Mouse (Mus musculus) heart, embryonic 13.5 days (tissue): ENCODE measurements around the gene Stat2. TPM values are rescaled to one million over a fixed set of nuclear protein-coding genes. Genes with fewer than 3 reads are reported as not detected.
"Not testable (repeated sequence)": the region's sequence is repeated elsewhere in the genome, so short reads cannot be mapped to it uniquely, and the experiment has no call there.

Experiments
- ATAC-seq: fragments of 200-750 bp; cut with Nextera tagmentation; 2 replicates; pipeline ENCODE4 v1.8.0; 2017; ENCODE audit warnings: moderate TSS enrichment; ENCODE audit not compliant: insufficient number of reproducible peaks, low FRiP score, low TSS enrichment; ENCODE audit errors: extremely low read depth
- H3K27ac ChIP-seq: fragments of 300-500 bp; sonication (generic); replicated peaks from 2 replicates; pipeline ENCODE4 v1.5.1; 2015; ENCODE audit warnings: moderate library complexity, mild to moderate bottlenecking, inconsistent platforms
- H3K27me3 ChIP-seq: fragments of 300-500 bp; sonication (generic); replicated peaks from 2 replicates; pipeline ENCODE4 v1.6.1; 2015; ENCODE audit warnings: mild to moderate bottlenecking, inconsistent platforms
- H3K36me3 ChIP-seq: fragments of 300-500 bp; sonication (generic); 2 replicates; pipeline ENCODE4 v1.6.1; 2015; ENCODE audit warnings: mild to moderate bottlenecking, inconsistent platforms
- H3K4me1 ChIP-seq: fragments of 300-500 bp; sonication (generic); 2 replicates; pipeline ENCODE4 v1.6.1; 2015; ENCODE audit warnings: inconsistent platforms
- H3K4me2 ChIP-seq: fragments of 300-500 bp; sonication (generic); 2 replicates; pipeline ENCODE4 v1.6.1; 2015; ENCODE audit warnings: inconsistent platforms, mild to moderate bottlenecking, moderate library complexity
- H3K4me3 ChIP-seq: fragments of 300-500 bp; sonication (generic); 2 replicates; pipeline ENCODE4 v1.5.1; 2015; ENCODE audit warnings: moderate library complexity, mild to moderate bottlenecking, inconsistent platforms
- H3K9ac ChIP-seq: fragments of 300-500 bp; sonication (generic); 2 replicates; pipeline ENCODE4 v1.6.1; 2015; ENCODE audit warnings: inconsistent platforms, mild to moderate bottlenecking, moderate library complexity
- H3K9me3 ChIP-seq: fragments of 300-500 bp; sonication (generic); 2 replicates; pipeline ENCODE4 v1.6.1; 2016; ENCODE audit warnings: inconsistent platforms
- WGBS: fragments of 180-500 bp; shearing (Covaris S2); methylation state at CpG from one replicate; pipeline ENCODE4 v1.1.7; 2015; ENCODE audit warnings: mixed read lengths; 5-methylcytosine and 5-hydroxymethylcytosine counted together
- polyA plus RNA-seq: library from polyadenylated mRNA; unstranded; fragments of >200 nt; fragmentation: Nextera tagmentation; extraction: Ambion mirVana; gene quantifications from 2 replicates; pipeline ENCODE4 v1.2.1, GENCODE M21; 2015

Stat2 gene
- polyA plus RNA-seq, 1 experiment from 2014 or later, result 9.8 TPM

GRCm38 (mm10) chr10:128332358-128333249 is 62.2 kb downstream of the Stat2 start:
- ATAC-seq, result not testable (repeated sequence)
- WGBS, result 75% methylated on average over 6 of the region's 6 CpGs
- H3K36me3 ChIP-seq, result peaks cover 18% of the 10 kb centered on the region

GRCm38 (mm10) chr10:128335582-128335981 is 65.2 kb downstream of the Stat2 start:
- under 1% methylated on average over 4 of the region's 4 CpGs for WGBS
- Histone ChIP-seq H3K4me2 (no peak overlapping the region), H3K27ac (peak overlapping the region; percentile 98), H3K9me3 (no peaks in the 10 kb centered on the region), H3K27me3 (no peaks in the 10 kb centered on the region), H3K4me1 (peaks cover 40% of the 10 kb centered on the region), H3K36me3 (peaks cover 12% of the 10 kb centered on the region; the same call in 1 of the 2 replicates), H3K9ac (no peak overlapping the region), H3K4me3 (no peak overlapping the region)
- ATAC-seq, result no peak

More at GRCm38 (mm10) chr10:128332358-128333249, 62.2 kb downstream of the Stat2 start:
- H3K27ac ChIP-seq, H3K27me3 ChIP-seq, H3K9ac ChIP-seq, H3K9me3 ChIP-seq, H3K4me2 ChIP-seq, H3K4me3 ChIP-seq: not testable (repeated sequence)
- peaks cover 16% of the 10 kb centered on the region for H3K4me1 ChIP-seq

GRCm38 (mm10) chr10:128336195-128336594 is 65.8 kb downstream of the Stat2 start:
- Histone ChIP-seq H3K27ac (peak overlapping the region; percentile 98), H3K9me3 (no peaks in the 10 kb centered on the region), H3K4me2 (peak overlapping the region; percentile 83; the same call in 1 of the 2 replicates), H3K36me3 (peaks cover 17% of the 10 kb centered on the region; the same call in 1 of the 2 replicates), H3K4me3 (no peak overlapping the region), H3K27me3 (no peaks in the 10 kb centered on the region), H3K4me1 (peaks cover 46% of the 10 kb centered on the region), H3K9ac (no peak overlapping the region)
- 88% methylated on average over 3 of the region's 3 CpGs for WGBS
- ATAC-seq, result no peak

GRCm38 (mm10) chr10:128336597-128336996 is 66.2 kb downstream of the Stat2 start:
- Histone ChIP-seq H3K4me3 (peak overlapping the region; percentile 71), H3K9me3 (no peaks in the 10 kb centered on the region), H3K36me3 (peaks cover 18% of the 10 kb centered on the region; the same call in 1 of the 2 replicates), H3K27ac (peak overlapping the region; percentile 98), H3K27me3 (no peaks in the 10 kb centered on the region), H3K4me1 (peaks cover 50% of the 10 kb centered on the region), H3K9ac (peak overlapping the region; percentile 82), H3K4me2 (peak overlapping the region; percentile 83)
- WGBS, result 73% methylated on average over 3 of the region's 3 CpGs
- no peak for ATAC-seq

GRCm38 (mm10) chr10:128337306-128338181 is 67.2 kb downstream of the Stat2 start, which contains the start of gene Cs:
Cs (plus strand) TSS chr10:128337734.
- no peaks in the 10 kb centered on the region for H3K27me3 ChIP-seq
- under 1% methylated on average over 61 of the region's 61 CpGs for WGBS
- peak; percentile 97 for ATAC-seq
- peak within 1 kb of the TSS; percentile 83 for H3K4me2 ChIP-seq
- H3K4me1 ChIP-seq, result peaks cover 58% of the 10 kb centered on the region
- peak within 1 kb of the TSS; percentile 71 for H3K4me3 ChIP-seq
- H3K27ac ChIP-seq, result peak within 1 kb of the TSS; percentile 98
- no peaks in the 10 kb centered on the region for H3K9me3 ChIP-seq
- peak within 1 kb of the TSS; percentile 96 for H3K9ac ChIP-seq
- H3K36me3 ChIP-seq, result peaks cover 18% of the 10 kb centered on the region; the same call in 1 of the 2 replicates

GRCm38 (mm10) chr10:128338415-128338814 is 68.1 kb downstream of the Stat2 start:
- Histone ChIP-seq H3K9me3 (no peaks in the 10 kb centered on the region), H3K27me3 (no peaks in the 10 kb centered on the region), H3K9ac (peak overlapping the region; percentile 96), H3K4me2 (peak overlapping the region; percentile 83), H3K36me3 (peaks cover 18% of the 10 kb centered on the region; the same call in 1 of the 2 replicates), H3K4me1 (peaks cover 66% of the 10 kb centered on the region), H3K4me3 (peak overlapping the region; percentile 71), H3K27ac (peak overlapping the region; percentile 98)
- 13% methylated on average over 5 of the region's 5 CpGs for WGBS
- no peak for ATAC-seq

- Histone ChIP-seq H3K4me1 (peaks cover 71% of the 10 kb centered on the region), H3K4me3 (peak overlapping the region; percentile 71), H3K9me3 (no peaks in the 10 kb centered on the region), H3K4me2 (peak overlapping the region; percentile 83), H3K27ac (peak overlapping the region; percentile 98), H3K9ac (peak overlapping the region; percentile 96), H3K27me3 (no peaks in the 10 kb centered on the region), H3K36me3 (peaks cover 18% of the 10 kb centered on the region; the same call in 1 of the 2 replicates)
- no peak for ATAC-seq
- WGBS, result 33% methylated on average over 2 of the region's 2 CpGs
Observed at GRCm38 (mm10) chr10:128338948-128339347, 68.6 kb downstream of the Stat2 start.

GRCm38 (mm10) chr10:128340257-128340656 is 69.9 kb downstream of the Stat2 start:
- H3K4me2 ChIP-seq, result peak overlapping the region; percentile 83; the same call in 1 of the 2 replicates
- no peak for ATAC-seq
- no peaks in the 10 kb centered on the region for H3K27me3 ChIP-seq
- H3K36me3 ChIP-seq, result peaks cover 18% of the 10 kb centered on the region; the same call in 1 of the 2 replicates
- H3K4me3 ChIP-seq, result 0 out of 2 replicates have a peak overlapping the region, but pooled peaks have one; percentile 71
- WGBS, result 55% methylated on average over 2 of the region's 2 CpGs
- H3K4me1 ChIP-seq, result peaks cover 85% of the 10 kb centered on the region
- no peak overlapping the region for H3K27ac ChIP-seq
- 0 out of 2 replicates have a peak overlapping the region, but pooled peaks have one; percentile 10 for H3K9ac ChIP-seq
- no peaks in the 10 kb centered on the region for H3K9me3 ChIP-seq

Other genes with a start within 250 kb of the Stat2 start
- 540 TPM in 2 replicates for gene Naca, start 235.0 kb upstream of the Stat2 start, polyA plus RNA-seq
- gene Ptges3, start 211.6 kb upstream of the Stat2 start, polyA plus RNA-seq, result 301 and 338 TPM in 2 replicates
- 4,907 and 5,417 TPM in 2 replicates for gene Atp5b, start 187.3 kb upstream of the Stat2 start, polyA plus RNA-seq
- 7.4 and 8.0 TPM in 2 replicates for gene Baz2a, start 179.0 kb upstream of the Stat2 start, polyA plus RNA-seq
- 35.4 and 37.3 TPM in 2 replicates for gene Rbms2, start 90.3 kb upstream of the Stat2 start, polyA plus RNA-seq
- 0.53 and 0.96 TPM in 2 replicates for gene Gls2, start 76.1 kb upstream of the Stat2 start, polyA plus RNA-seq
- 40.7 and 40.8 TPM in 2 replicates for gene Spryd4, start 58.8 kb upstream of the Stat2 start, polyA plus RNA-seq
- not detected in 2 replicates for gene Mip, start 44.7 kb upstream of the Stat2 start, polyA plus RNA-seq
- gene Timeless, start 38.5 kb upstream of the Stat2 start, polyA plus RNA-seq, result 32.2 and 34.0 TPM in 2 replicates
- 0.10 and 0.17 TPM in 2 replicates for gene Apon, start 16.5 kb upstream of the Stat2 start, polyA plus RNA-seq
- gene Apof, start 1.9 kb upstream of the Stat2 start, polyA plus RNA-seq, result 0.27 and 1.7 TPM in 2 replicates
- 1.8 and 2.6 TPM in 2 replicates for gene Il23a, start 28.2 kb downstream of the Stat2 start, polyA plus RNA-seq
- gene Pan2, start 32.8 kb downstream of the Stat2 start, polyA plus RNA-seq, result 24.9 and 25.7 TPM in 2 replicates
- gene Cnpy2, start 51.9 kb downstream of the Stat2 start, polyA plus RNA-seq, result 193 and 228 TPM in 2 replicates
- 396 and 409 TPM in 2 replicates for gene Cs, start 67.2 kb downstream of the Stat2 start, polyA plus RNA-seq
- 11.8 and 12.6 TPM in 2 replicates for gene Coq10a, start 98.4 kb downstream of the Stat2 start, polyA plus RNA-seq
- 8.8 and 9.4 TPM in 2 replicates for gene Ankrd52, start 106.6 kb downstream of the Stat2 start, polyA plus RNA-seq
- gene Slc39a5, start 130.7 kb downstream of the Stat2 start, polyA plus RNA-seq, result 0.12 and 1.5 TPM in 2 replicates
- 58.0 and 63.9 TPM in 2 replicates for gene Nabp2, start 140.9 kb downstream of the Stat2 start, polyA plus RNA-seq
- 26.8 and 27.0 TPM in 2 replicates for gene Rnf41, start 141.1 kb downstream of the Stat2 start, polyA plus RNA-seq
- gene Smarcc2, start 188.7 kb downstream of the Stat2 start, polyA plus RNA-seq, result 55.2 and 57.1 TPM in 2 replicates
- 1,202 and 1,344 TPM in 2 replicates for gene Myl6, start 223.6 kb downstream of the Stat2 start, polyA plus RNA-seq
- gene Myl6b, start 228.1 kb downstream of the Stat2 start, polyA plus RNA-seq, result 3.2 and 4.5 TPM in 2 replicates